Mouse (Mus musculus) lung, postnatal 0 days (tissue): ENCODE results near the gene Cct4.

Experiments
- CTCF ChIP-seq: IDR thresholded peaks from 2 replicates; pipeline ENCODE4 v1.5.1; 2016; ENCODE audit warnings: antibody characterized with exemption, mild to moderate bottlenecking
- EP300 ChIP-seq: IDR thresholded peaks from 2 replicates; pipeline ENCODE4 v1.6.1; 2016; ENCODE audit warnings: antibody characterized with exemption, mild to moderate bottlenecking, control low read depth

DNA sequence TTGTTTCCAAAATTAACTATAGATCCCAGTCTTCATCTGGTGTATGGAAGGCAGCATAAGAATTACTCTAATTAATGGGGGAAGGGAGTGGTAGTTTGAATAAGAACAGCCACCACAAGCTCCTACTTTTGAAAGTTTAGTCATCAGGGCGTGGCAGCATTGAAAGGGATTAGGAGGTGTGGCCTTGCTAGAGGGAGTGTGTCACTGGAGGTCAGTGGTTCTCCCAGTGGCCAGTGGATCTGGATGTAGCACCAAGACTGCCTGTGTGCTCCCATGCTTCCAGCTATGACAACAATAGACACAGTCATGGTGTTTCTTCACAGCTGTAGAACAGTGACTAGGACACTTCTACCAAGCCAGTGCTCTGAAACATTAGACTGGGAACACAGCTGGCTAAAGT, 41.2 kb upstream of the Cct4 start:
- no peak for TF ChIP-seq EP300
- TF ChIP-seq CTCF: no peak
